Mouse (Mus musculus): ENCODE results near the gene Hdac5. TPM values are rescaled to one million over a fixed set of nuclear protein-coding genes. Genes with fewer than 3 reads are reported as not detected.
A peak's percentile ranks its signal among the peaks of the same experiment; 100 is the strongest.

The Hdac5 gene
- total and polyA plus RNA-seq, 2 experiments from 2014 or later: 61.9 to 350 TPM

DNA sequence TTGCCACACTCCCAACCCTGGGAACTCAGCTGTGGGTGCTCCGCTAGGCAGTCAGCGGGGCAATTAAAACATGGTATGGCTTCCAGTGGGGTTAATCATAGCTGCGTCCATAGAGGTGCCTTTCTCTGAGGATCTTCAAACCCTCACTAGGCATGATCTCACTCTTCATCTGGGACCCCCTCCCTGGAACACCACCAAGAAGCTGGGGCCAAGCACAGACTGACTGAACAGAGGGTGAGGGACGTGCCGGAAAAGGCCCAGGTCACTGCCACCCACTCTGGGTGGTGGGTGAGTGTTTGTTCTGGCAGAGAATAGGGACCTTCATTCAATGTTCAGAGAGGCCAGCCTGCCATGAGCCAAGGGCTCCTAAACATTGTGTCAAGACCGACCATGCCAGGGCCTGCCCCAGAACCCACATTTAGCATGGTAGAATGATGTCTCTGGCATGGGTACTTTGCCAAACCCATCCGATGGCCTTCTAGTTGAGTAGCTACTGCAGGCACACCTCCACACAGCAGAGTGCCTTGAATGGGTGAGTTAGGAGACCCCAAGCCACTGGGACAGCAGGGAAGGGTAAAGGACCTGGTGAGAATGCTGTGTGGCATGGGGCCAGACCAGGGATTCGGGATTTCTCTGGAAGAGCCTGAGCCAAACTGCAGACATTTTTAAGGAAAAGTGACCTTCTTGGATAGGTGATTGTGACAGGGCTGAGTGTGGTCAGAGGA is 36.8 kb upstream of the Hdac5 start:
- Histone ChIP-seq H3K9ac (replicated peaks; ENCODE audit: low read length) (no peak overlapping the region), H3K4me1 (ENCODE audit: insufficient read depth, low read length) (peaks cover 5% of the 10 kb centered on the region; the same call in 1 of the 2 replicates), H3K4me2 (ENCODE audit: low read depth, low read length) (no peak overlapping the region), H3K36me3 (ENCODE audit: insufficient read depth, low read length) (no peaks in the 10 kb centered on the region), H3K27me3 (ENCODE audit: insufficient read depth, low read length) (no peaks in the 10 kb centered on the region), H3K9me3 (ENCODE audit: low read length) (no peaks in the 10 kb centered on the region), H3K4me3 (ENCODE audit: low read length) (no peak overlapping the region), H3K27ac (no peak overlapping the region)
- WGBS: 83% methylated on average over 8 of the region's 8 CpGs
- peak; percentile 6; the same call in 1 of the 2 replicates for ATAC-seq
- TF ChIP-seq CTCF (IDR thresholded peaks at IDR 0.05; ENCODE audit: low read depth): no peak
- DNase-seq (ENCODE audit: low spot score): no peak

DNA sequence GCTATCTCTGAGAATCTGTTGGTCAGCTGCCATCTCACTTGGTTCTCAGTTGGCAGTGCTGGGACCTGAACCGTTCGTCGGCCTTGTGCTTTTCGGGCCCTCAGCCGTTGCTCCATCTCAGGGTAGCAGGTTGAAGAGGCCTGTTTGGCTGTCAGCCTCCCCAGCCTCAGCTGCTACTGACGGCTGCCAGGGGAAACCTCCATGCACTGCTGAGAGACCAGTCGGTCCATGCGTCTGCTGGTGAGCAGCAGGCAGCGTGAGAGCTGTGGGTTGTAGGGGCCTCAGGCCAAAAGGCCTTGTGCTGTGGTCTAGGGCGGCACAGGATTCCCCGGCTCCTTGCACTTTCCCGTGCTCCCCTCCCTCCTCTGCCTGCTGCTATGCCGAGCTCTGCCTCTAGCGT is 35.9 kb upstream of the Hdac5 start:
- Histone ChIP-seq H3K9ac (replicated peaks; ENCODE audit: low read length) (no peak overlapping the region; the same call in 1 of the 2 replicates), H3K9me3 (ENCODE audit: low read length) (no peaks in the 10 kb centered on the region), H3K4me2 (ENCODE audit: low read depth, low read length) (no peak overlapping the region), H3K4me3 (ENCODE audit: low read length) (no peak overlapping the region), H3K27ac (no peak overlapping the region), H3K27me3 (ENCODE audit: insufficient read depth, low read length) (no peaks in the 10 kb centered on the region), H3K4me1 (ENCODE audit: insufficient read depth, low read length) (peaks cover 5% of the 10 kb centered on the region; the same call in 1 of the 2 replicates), H3K36me3 (ENCODE audit: insufficient read depth, low read length) (no peaks in the 10 kb centered on the region)
- TF ChIP-seq CTCF (IDR thresholded peaks at IDR 0.05; ENCODE audit: low read depth): no peak
- peak; percentile 55 for DNase-seq (ENCODE audit: low spot score)
- WGBS: 53% methylated on average over 14 of the region's 14 CpGs
- ATAC-seq: peak; percentile 24; the same call in 1 of the 2 replicates

DNA sequence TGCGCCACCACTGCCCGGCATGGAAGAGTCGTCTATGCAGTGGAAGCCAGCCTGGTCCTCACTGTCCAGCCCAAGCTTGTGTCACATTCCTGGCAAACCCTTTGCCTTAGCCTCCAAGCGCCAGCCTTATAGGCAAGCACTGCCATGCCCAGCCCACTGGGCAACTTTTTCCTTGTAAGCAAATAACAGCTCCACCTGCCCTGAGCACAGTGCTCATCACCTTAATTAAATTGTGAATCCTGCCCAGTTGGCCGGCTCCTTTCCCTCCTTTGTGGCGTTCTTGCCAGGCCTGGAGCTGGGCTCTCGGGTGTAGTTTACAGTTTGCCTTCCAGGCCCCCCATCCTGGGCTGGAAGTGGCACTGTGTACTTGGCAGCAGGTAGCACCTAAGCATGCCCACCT is 33.2 kb upstream of the Hdac5 start:
- Histone ChIP-seq H3K36me3 (ENCODE audit: insufficient read depth, low read length) (no peaks in the 10 kb centered on the region), H3K27ac (no peak overlapping the region), H3K4me1 (ENCODE audit: insufficient read depth, low read length) (peaks cover 5% of the 10 kb centered on the region; the same call in 1 of the 2 replicates), H3K4me2 (ENCODE audit: low read depth, low read length) (no peak overlapping the region), H3K9me3 (ENCODE audit: low read length) (no peaks in the 10 kb centered on the region), H3K4me3 (ENCODE audit: low read length) (no peak overlapping the region), H3K9ac (replicated peaks; ENCODE audit: low read length) (no peak overlapping the region), H3K27me3 (ENCODE audit: insufficient read depth, low read length) (no peaks in the 10 kb centered on the region)
- DNase-seq (ENCODE audit: low spot score) (no peak), ATAC-seq (no peak)
- 93% methylated on average over 7 of the region's 7 CpGs for WGBS
- no peak for TF ChIP-seq CTCF (IDR thresholded peaks at IDR 0.05; ENCODE audit: low read depth)

DNA sequence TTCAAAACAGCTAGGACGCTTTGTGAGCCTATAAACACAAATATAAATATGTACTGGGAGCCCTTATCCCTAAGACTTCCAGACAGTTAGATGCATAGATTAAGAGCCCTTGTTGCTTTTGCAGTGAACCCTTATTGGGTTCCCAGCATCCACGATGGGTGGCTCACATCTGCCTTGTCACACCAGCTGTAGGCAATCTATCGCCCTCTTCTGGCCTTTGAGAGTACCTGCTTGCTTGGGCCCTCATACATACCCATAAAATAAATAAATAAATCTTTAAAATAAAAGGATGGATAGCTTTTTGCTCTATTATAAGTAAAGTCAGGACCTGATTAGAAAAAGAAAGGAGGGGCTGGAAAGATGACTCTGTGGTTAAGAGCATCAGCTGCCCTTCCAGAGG is 28.6 kb upstream of the Hdac5 start:
- no peaks in the 10 kb centered on the region for H3K36me3 ChIP-seq (ENCODE audit: insufficient read depth, low read length)
- WGBS: 91% methylated on average over 3 of the region's 3 CpGs
- TF ChIP-seq CTCF (IDR thresholded peaks at IDR 0.05; ENCODE audit: low read depth): no peak; the same call in 1 of the 2 replicates
- no peak overlapping the region for H3K4me2 ChIP-seq (ENCODE audit: low read depth, low read length)
- no peak for DNase-seq (ENCODE audit: low spot score)
- H3K27ac ChIP-seq: no peak overlapping the region
- no peaks in the 10 kb centered on the region for H3K4me1 ChIP-seq (ENCODE audit: insufficient read depth, low read length)
- H3K27me3 ChIP-seq (ENCODE audit: insufficient read depth, low read length): no peaks in the 10 kb centered on the region
- H3K4me3 ChIP-seq (ENCODE audit: low read length): no peak overlapping the region
- H3K9me3 ChIP-seq (ENCODE audit: low read length): no peaks in the 10 kb centered on the region
- no peak overlapping the region for H3K9ac ChIP-seq (replicated peaks; ENCODE audit: low read length)
- ATAC-seq: no peak

DNA sequence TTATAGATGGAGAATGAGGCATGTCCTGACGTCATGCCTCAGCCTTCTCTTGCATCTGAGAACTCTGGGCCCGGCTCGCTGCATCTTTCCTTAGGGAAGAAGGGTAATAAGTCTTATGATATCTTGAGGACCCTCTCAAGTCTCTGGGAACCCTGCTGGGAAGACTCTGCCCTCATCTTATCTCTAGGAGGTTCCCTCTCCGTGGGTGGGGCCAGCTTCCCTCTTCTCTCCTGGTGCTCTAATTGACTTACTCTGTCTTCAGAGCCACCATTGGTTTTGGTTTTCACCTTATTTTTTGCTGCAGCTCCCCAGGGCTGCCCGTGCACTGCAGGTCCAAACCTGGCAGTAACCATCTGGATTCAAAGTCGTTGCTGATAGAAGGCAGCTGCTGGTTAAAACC is 28.1 kb upstream of the Hdac5 start:
- Histone ChIP-seq H3K4me2 (ENCODE audit: low read depth, low read length) (no peak overlapping the region), H3K4me3 (ENCODE audit: low read length) (no peak overlapping the region), H3K4me1 (ENCODE audit: insufficient read depth, low read length) (no peaks in the 10 kb centered on the region), H3K36me3 (ENCODE audit: insufficient read depth, low read length) (no peaks in the 10 kb centered on the region), H3K9ac (replicated peaks; ENCODE audit: low read length) (no peak overlapping the region), H3K27me3 (ENCODE audit: insufficient read depth, low read length) (no peaks in the 10 kb centered on the region), H3K9me3 (ENCODE audit: low read length) (no peaks in the 10 kb centered on the region), H3K27ac (no peak overlapping the region)
- no peak for ATAC-seq
- TF ChIP-seq CTCF (IDR thresholded peaks at IDR 0.05; ENCODE audit: low read depth): no peak
- 87% methylated on average over 6 of the region's 6 CpGs for WGBS
- no peak for DNase-seq (ENCODE audit: low spot score)

DNA sequence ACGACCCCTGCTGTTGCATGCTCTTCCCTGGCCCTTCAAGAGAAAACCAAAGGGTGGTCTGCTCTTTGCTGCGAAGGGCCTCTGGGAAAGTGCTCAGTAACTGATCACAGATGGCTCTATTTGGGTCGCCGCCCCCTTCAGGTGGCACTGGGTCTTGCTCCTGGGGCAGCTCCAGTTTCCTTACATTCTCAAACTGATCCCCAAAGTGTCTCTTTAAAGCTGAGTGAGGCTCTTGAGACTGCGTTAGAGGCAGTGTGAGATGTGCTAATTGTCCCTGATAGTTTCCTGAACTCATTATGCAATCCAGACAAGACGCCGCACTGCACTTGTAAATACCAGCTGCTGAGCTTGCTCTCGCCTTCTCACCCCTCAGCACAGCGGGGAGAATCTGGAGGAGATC is 27.5 kb upstream of the Hdac5 start:
- no peak overlapping the region for H3K27ac ChIP-seq
- no peaks in the 10 kb centered on the region for H3K9me3 ChIP-seq (ENCODE audit: low read length)
- no peaks in the 10 kb centered on the region for H3K4me1 ChIP-seq (ENCODE audit: insufficient read depth, low read length)
- DNase-seq (ENCODE audit: low spot score) (peak; percentile 22), ATAC-seq (no peak)
- no peaks in the 10 kb centered on the region for H3K36me3 ChIP-seq (ENCODE audit: insufficient read depth, low read length)
- TF ChIP-seq CTCF (IDR thresholded peaks at IDR 0.05; ENCODE audit: low read depth): peak; percentile 61
- no peaks in the 10 kb centered on the region for H3K27me3 ChIP-seq (ENCODE audit: insufficient read depth, low read length)
- WGBS: 33% methylated on average over 9 of the region's 9 CpGs
- H3K9ac ChIP-seq (replicated peaks; ENCODE audit: low read length): no peak overlapping the region
- no peak overlapping the region for H3K4me3 ChIP-seq (ENCODE audit: low read length)
- no peak overlapping the region for H3K4me2 ChIP-seq (ENCODE audit: low read depth, low read length)
